Mouse (Mus musculus): ENCODE measurements around the gene Kcnq1.

The Kcnq1 gene

DNA sequence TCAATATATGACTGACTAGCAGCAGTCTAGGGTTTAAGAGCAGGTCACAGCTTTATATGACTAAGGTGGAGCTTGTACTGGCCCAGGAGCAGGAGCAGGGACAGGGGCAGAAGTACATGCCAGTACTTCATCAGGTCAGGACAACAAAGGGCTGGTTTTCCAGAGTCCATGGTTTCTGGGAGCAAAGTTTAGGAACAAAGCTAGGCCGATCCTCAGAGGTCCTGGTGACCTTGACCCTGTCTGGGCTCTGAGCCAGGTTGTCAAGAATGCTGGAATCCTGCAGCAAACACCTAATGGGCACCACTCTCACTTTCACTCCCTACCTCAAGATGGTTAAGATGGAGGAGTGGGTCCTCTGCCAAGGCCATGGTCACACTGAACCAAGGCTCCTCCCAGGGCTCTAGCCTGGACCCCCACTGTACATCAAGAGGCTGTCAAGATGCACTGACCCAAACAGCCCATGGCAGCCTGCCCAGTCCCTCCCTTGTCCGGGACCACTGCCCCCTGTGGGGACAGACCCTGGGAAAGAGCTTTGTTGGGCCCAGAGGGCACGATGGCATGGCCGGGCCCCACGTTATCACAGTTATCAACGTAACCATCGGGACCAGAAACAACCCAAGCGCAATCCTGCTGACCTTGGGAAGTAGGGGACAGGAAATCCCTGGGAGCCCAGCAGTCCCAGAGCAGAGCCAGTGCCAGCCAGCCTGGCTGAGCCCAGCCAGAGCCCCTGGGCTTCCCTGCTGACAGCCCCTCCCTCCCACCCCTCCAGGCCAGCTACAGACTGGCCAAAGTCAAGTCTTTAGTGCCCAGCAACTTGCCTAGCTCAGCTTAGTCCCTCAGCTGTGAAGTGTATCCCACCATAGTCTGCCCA, 259.0 kb downstream of the Kcnq1 start:
- DNase-seq (ENCODE audit: low spot score): no peak

GRCm38 (mm10) chr7:143367366-143368266, 261.5 kb downstream of the Kcnq1 start:
- no peak for DNase-seq (ENCODE audit: low spot score)

GRCm38 (mm10) chr7:143368267-143368643, 262.1 kb downstream of the Kcnq1 start:
- DNase-seq (ENCODE audit: low spot score): no peak

GRCm38 (mm10) chr7:143371336-143371735, 265.2 kb downstream of the Kcnq1 start:
- no peak for DNase-seq (ENCODE audit: low spot score)

- DNase-seq (ENCODE audit: low spot score): no peak
Measured at GRCm38 (mm10) chr7:143373265-143373664, 267.1 kb downstream of the Kcnq1 start.

- no peak for DNase-seq (ENCODE audit: low spot score)
Measured at GRCm38 (mm10) chr7:143375945-143376344, 269.8 kb downstream of the Kcnq1 start.

- DNase-seq (ENCODE audit: low spot score): no peak
Measured at GRCm38 (mm10) chr7:143380466-143381073, 274.4 kb downstream of the Kcnq1 start.

- no peak for DNase-seq (ENCODE audit: low spot score)
Measured at GRCm38 (mm10) chr7:143386632-143387031, 280.5 kb downstream of the Kcnq1 start.

DNA sequence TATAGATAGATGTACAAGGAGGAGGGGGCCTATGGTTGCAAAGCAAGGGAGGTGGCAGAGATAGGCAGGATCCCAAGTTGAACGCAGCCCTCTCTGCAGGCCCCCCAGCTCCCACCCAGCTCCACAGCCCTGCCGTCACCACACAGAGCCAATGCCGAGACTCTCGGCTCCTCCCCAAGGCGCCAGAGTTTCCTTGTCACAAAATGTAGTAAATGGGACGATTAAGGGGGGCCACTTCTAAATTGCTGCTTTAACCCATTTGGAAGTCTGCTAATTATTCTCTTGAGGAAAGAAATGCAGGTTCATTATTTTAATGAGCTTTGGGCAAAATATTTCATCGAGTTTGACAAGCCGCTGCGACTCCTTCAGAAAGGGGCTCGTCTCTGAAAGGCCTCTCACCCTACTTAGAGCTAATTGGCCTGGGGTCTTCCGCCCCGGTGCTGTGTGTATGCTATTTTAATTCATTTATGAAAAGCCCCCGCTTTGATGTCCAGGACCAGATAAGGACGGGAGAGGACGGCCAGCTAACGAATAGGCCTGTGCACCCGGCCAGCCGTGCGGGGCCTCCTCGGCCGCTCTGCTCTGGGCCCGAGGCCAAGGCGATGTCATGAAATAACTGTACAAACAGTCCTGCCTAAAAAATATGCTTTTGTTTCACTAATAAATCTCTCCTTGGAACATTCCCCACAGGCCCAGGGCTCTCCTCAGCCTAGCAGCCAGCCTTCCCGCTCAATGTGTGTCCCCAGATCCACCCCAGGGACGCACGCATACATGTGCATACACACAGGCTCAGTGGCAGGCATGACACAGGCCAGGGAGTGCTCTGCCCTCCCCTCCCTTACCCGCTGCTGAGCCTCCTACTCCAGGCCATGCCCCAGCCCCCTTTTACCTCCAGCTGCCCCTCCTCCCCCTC, 282.9 kb downstream of the Kcnq1 start:
- peak; percentile 67 for DNase-seq (ENCODE audit: low spot score)

DNA sequence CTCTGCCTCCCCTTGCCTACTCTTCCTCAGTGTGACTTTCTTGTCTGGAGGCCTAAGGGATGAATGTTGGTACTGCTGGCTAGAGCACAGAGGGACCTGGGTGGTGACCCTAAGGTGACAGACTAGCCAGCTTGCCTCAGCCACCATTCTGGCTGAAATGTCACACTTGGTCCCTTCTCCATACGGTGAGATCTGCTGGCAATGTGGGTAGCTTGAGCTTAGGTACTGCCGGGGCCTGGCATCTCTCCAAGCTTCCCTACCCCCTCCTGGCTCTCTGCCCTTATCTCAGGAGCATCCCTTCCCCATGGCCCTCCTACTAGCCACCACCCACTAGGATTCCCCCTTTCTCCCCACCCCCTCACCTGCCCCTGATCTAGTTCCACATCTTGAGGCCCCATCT, 283.7 kb downstream of the Kcnq1 start:
- no peak for DNase-seq (ENCODE audit: low spot score)

- peak; percentile 21 for DNase-seq (ENCODE audit: low spot score)
Measured at GRCm38 (mm10) chr7:143390277-143390948, 284.3 kb downstream of the Kcnq1 start.

- no peak for DNase-seq (ENCODE audit: low spot score)
Measured at GRCm38 (mm10) chr7:143395113-143395563, 289.0 kb downstream of the Kcnq1 start.

GRCm38 (mm10) chr7:143399756-143400155, 293.6 kb downstream of the Kcnq1 start:
- no peak for DNase-seq (ENCODE audit: low spot score)

DNA sequence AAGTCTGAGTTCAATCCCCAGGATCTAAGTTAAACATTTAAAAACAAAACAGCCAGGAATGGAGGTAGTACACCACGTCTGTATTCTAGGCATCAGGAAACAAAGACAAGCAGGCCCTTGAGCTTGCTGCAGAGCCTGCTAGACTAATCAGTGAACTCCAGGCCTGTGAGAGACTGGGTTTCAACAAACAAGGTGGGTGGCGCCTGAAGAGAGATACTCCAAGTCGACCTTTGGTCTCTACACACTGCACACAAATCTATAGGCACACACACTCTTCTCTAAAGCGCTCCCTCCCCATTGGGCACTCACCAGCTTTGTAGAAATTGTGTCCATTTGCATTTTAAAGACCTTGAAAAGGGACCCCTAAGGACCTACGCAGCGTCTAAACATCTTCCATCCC, 294.4 kb downstream of the Kcnq1 start:
- DNase-seq (ENCODE audit: low spot score): no peak

- DNase-seq (ENCODE audit: low spot score): no peak
Measured at GRCm38 (mm10) chr7:143401429-143402016, 295.4 kb downstream of the Kcnq1 start.

DNA sequence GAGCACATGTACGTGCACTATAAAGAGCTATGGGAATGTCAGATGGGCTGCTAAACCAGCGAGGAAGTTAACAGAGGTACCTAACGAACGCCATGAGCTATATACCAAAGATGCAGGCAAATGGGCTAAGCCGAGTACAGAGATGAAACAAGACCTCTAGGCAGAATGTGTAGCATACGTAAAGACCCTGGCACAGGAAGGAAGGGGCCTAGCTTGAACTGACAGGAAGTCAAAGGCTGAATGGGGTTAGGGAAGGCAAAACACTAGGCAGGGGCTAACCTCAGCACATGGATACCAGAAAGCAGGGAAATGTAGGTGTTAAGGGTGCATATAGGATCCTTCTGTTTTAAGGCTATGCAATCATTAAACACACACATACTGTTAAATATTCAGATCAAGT, 298.1 kb downstream of the Kcnq1 start:
- DNase-seq (ENCODE audit: low spot score): no peak

GRCm38 (mm10) chr7:143407931-143408501, 301.9 kb downstream of the Kcnq1 start:
- no peak for DNase-seq (ENCODE audit: low spot score)

- DNase-seq (ENCODE audit: low spot score): peak; percentile 37
Measured at GRCm38 (mm10) chr7:143408615-143409021, 302.5 kb downstream of the Kcnq1 start.

GRCm38 (mm10) chr7:143412606-143413005, 306.4 kb downstream of the Kcnq1 start:
- no peak for DNase-seq (ENCODE audit: low spot score)

DNA sequence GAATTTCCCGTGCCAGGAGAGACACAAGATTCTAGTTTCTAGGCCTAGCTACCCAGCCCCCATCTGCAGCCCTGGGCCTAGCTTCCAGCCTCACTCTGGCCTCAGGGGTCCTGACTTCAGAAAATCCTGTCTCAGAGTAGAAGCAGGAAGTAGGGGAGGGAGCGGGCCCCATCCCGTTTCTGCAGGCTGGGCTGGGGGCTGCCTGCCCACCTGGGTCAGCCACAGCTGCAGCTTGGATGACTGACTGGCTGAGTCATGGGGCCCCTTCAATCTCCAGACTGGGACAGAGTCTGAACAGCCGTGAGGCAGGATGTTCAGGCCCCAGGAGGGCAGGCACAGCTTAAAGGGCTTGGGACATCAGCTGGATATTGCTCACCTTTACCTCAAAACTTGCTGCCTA, 308.9 kb downstream of the Kcnq1 start:
- DNase-seq (ENCODE audit: low spot score): no peak
